Mouse (Mus musculus): ENCODE measurements around the gene Pcsk4.

Pcsk4 gene

DNA sequence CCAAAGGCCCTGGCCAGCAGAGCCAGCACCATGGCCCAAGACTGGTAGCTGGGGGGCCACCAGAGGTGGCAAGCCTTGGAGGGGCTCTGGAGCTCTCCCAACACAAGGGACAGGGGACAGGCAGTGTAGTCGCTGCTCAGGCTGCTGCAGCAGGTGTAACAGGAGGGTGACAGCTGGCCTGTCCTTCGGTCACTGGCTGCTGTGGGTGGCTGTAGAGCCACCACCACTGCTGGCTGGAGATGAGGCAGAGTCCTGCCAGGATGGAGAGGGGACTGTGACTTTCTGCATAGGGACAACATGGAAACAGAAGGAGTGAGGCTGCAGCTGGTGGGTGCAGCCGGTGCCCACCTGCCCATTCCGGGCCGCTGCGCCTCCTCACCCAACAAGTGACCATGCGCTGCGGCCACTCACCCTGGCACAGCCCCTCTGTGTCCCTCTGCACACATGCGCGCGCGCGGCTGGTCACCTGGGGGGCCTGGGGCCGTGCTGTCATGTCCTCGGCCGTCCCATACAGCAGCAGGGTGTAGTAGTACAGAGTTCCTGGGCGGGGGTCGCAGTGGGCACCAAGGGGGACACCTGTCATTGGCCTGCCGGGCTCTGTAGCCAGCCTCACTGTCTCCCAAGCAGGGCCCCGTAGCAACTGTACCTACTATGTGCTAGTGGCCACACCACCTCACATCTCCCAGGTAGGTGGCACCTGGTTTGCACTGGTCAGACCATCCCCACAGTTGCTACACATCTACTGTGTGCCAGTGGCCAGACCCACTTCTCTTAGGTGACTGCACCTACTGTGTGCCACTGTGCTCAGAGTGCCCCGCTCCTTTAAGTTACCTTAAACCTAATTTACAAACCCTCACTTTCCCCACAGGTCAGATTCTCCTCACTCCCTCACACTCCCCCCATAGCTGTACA lies 7.4 kb downstream of the Pcsk4 start:
- DNase-seq (ENCODE audit: low spot score): no peak

DNA sequence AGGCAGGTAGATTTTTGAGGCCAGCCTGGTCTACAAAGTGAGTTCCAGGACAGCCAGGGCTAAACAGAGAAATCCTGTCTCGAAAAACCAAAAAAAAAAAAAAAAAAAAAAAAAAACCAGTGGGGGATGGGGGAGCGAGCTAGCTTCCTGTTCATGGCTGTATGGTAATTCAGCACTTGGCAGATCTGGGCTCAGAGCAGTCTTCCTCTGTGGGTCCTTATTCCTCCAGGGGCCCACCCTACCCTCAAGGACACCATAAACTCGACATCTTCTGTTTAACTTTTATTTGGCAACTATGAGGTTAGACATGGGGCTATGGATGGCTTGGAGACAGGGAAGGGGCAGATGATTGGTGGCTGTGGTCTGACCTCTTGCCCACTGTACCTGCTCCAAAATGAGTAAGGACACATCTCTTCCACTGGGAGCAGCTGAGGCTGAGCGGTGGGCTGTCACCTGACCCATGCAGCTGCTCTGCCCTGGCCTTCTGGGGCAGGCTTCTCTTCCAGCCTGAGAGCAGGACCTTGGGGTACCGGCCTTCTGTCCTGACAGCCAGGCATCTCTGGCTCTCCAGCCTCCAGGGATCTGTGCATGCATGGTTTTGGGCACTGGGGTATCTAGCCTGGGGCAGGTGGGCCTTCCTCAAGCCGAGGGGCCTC lies 8.2 kb downstream of the Pcsk4 start:
- DNase-seq (ENCODE audit: low spot score): no peak

DNA sequence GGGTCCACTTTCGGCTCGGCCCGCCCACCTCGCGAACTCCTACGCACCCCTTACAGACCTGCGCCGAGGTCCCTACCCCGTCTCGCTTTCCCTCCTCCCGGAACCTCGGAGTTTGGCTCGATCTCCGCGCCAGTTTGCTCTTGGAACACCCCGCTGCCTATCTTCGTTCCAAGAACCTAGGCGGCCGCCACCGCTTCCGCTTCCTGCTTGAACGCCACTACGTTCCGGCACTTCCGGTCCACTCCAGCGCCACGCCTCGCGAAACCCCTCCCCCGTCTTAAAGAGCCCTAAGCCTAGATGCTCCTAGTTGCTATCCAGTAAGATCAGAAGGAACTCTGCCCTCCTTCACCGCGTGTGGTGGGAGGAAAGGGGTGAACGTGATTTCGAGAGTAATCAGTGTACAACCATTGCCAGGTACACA lies 8.9 kb downstream of the Pcsk4 start, which contains the start of gene 2310011J03Rik:
Gene 2310011J03Rik (minus strand): TSS at position 198 of the 421 bp plus-strand sequence.
- peak; percentile 87 for DNase-seq (ENCODE audit: low spot score)

DNA sequence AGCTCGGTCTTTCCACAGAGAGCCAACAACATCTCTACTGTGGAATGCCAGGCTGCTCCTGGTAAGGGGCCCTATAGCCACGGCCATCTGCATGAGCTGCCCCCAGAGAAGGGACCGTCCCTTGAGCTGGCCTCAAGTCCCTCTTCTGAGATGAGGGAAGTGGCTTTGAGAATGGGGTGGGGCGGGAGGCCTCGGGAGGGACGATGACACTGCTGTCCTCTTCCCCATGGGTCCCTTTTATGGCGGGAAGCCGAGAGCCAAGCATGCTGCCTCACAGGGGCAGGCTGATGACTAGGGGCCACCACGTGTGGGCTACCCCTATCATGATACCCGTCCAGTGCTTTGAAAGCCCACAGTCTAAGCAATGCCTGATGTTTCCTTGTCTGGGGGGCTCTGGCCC lies 12.3 kb downstream of the Pcsk4 start:
- DNase-seq (ENCODE audit: low spot score): no peak

DNA sequence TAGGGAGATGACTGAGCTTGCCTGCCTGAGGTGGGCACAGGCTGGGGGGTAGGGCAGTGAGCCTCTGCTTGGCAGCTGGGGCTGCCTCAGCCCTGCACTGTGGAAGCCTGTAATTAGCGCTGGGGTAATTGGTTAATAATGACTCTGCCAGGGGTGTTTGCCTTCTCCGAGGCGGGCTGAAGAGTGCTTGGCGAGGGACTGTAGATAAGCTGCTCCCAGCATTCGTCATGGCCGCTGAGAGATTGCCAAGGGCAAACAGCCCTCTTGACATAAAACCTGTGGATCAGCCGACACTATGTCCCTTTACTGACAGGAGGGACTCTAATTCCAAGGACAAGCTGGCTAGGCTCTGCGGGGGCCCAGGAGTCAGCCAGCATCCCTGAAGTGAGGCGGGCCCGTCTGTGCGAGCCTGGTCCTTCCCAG lies 12.9 kb downstream of the Pcsk4 start:
- no peak for DNase-seq (ENCODE audit: low spot score)

DNA sequence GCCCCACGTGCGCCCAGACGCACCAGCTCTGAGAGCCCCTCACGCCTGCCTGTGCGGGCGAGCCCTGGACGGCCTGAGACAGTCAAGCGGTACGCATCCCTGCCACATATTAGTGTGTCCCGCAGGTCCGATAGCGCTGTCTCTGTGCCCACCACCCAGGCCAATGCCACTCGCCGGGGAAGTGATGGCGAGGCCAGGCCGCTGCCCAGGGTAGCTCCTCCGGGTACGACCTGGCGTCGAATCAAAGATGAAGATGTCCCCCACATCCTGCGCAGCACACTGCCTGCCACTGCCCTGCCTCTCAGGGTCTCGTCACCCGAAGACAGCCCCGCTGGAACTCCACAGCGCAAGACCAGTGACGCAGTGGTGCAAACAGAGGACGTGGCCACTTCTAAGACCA lies 14.0 kb downstream of the Pcsk4 start:
- no peak for DNase-seq (ENCODE audit: low spot score)

DNA sequence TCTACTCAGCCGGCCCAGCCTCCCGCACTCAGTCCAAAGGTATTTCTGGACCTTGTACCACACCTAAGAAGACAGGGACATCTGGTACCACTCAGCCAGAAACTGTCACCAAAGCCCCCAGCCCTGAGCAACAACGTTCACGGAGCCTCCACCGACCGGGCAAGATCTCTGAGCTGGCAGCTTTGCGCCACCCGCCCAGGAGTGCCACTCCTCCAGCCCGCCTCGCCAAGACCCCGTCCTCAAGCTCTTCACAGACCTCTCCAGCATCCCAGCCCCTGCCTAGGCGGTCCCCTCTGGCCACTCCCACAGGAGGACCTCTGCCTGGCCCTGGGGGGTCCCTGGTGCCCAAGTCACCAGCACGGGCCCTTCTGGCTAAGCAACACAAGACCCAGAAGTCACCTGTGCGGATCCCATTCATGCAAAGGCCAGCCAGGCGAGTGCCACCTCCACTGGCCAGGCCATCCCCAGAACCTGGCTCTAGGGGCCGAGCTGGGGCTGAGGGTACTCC lies 14.8 kb downstream of the Pcsk4 start:
- DNase-seq (ENCODE audit: low spot score): no peak

DNA sequence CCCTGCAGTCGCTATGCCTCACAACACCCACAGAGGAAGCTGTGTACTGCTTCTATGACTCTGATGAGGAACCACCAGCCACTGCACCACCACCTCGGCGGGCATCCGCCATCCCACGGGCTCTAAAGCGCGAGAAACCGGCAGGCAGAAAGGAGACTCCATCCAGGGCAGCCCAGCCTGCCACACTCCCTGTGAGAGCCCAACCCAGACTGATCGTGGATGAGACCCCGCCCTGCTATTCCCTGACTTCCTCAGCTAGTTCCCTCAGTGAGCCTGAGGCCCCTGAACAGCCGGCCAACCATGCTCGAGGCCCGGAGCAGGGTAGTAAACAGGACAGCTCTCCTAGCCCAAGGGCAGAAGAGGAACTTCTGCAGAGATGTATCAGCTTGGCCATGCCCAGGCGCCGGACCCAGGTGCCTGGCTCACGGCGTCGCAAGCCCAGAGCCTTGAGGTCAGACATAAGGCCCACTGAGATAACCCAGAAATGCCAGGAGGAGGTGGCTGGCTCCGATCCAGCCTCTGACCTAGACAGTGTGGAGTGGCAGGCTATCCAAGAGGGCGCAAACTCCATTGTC lies 15.6 kb downstream of the Pcsk4 start:
- no peak for DNase-seq (ENCODE audit: low spot score)

DNA sequence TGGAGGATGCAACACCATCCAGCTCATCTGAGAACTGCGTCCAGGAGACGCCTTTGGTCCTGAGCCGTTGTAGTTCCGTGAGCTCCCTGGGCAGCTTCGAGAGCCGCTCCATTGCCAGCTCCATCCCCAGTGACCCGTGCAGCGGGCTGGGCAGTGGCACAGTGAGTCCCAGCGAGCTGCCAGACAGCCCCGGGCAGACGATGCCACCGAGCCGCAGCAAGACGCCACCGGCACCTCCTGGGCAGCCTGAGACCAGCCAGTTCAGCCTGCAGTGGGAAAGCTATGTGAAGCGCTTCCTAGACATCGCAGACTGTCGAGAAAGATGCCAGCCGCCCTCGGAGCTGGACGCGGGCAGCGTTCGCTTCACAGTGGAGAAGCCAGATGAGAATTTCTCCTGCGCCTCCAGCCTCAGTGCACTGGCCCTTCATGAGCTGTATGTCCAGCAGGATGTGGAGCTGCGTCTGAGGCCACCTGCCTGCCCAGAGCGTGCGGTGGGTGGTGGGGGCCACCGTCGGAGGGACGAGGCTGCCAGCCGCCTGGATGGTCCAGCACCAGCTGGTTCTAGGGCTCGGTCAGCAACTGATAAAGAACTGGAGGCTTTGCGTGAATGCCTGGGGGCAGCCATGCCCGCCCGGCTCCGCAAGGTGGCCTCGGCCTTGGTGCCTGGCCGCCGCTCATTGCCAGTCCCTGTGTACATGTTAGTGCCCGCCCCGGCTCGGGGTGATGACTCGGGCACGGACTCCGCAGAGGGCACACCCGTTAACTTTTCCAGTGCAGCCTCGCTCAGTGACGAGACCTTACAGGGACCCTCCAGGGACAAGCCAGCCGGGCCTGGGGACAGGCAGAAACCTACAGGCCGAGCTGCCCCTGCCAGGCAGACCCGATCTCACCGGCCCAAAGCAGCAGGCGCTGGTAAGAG lies 16.5 kb downstream of the Pcsk4 start:
- DNase-seq (ENCODE audit: low spot score): no peak

DNA sequence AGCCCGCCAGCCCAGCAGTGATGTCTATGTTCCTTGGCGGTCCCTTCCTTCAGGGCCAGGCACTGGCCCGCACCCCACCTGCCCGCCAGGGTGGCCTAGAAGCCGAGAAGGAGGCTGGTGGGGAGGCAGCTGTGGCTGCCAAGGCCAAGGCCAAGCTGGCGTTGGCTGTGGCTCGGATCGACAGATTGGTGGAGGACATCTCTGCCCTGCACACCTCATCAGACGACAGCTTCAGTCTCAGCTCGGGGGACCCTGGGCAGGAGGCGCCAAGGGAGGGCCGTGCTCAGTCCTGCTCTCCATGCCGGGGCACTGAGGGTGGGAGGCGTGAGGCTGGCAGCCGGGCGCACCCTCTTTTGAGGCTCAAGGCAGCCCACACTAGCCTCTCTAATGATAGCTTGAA lies 17.7 kb downstream of the Pcsk4 start:
- no peak for DNase-seq (ENCODE audit: low spot score)

DNA sequence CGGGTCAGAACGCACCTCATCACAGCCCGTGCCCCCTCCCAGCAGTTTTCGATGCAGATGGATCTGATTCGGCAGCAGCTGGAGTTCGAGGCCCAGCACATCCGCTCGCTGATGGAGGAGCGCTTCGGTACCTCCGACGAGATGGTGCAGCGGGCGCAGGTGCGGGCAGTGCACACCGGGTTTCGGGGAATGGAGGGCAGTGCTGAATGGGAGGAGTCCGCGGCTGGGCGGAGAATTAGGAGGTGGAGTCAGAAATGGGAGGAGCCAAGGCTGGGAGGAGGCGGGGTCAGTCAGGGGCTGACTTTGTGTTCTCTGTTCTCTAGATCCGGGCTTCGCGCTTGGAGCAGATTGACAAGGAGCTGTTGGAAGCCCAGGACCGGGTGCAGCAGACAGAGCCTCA lies 24.4 kb downstream of the Pcsk4 start:
- DNase-seq (ENCODE audit: low spot score): no peak

DNA sequence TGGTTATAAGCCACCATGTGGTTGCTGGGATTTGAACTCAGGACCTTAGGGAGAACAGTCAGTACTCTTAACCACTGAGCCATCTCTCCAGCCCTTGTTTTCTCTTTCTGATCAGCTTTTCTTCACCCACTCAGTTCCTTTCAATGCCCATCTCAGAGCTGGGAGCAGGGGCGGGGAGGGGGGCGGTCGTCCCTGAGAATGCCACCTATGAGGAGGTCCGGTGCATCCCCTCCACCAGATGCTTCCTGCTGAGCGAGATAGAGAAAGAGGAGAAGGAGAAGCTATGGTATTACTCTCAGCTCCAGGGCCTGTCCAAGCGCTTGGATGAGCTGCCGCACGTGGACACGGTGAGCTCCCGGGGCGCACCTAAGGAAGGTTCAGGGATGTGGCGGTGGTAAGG lies 24.8 kb downstream of the Pcsk4 start:
- DNase-seq (ENCODE audit: low spot score): no peak

DNA sequence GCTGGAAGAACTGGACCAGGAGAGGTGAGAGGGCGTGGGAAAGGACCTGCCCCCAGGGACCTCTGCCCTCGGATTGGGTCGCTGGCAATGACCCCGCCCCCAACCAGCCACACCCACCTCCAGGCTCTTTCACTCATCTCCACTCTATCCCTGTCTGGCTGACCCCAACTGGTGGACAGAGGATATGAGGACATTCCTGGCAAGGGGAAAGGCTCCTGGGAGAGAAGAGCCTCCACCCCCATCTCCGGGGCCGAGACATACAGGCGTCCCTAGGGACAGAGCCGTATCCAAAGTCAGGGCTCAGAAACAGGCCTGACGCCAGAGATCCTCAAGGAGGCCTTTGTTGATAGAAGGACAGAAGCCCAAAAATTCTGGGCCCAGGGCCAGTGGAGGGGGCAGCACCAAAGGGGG lies 26.8 kb downstream of the Pcsk4 start:
- peak; percentile 67 for DNase-seq (ENCODE audit: low spot score)

DNA sequence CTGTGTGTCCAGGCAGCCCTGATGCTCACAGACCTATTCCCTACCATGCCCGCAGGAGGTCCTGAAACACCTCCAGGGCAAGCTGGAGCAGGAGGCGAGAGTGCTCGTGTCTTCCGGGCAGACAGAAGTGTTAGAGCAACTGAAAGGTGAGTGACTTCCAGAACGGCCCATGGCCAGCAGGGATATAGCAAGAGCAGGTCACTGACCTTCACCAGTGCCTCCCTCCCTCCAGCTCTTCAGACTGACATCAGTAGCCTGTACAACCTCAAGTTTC lies 27.3 kb downstream of the Pcsk4 start:
- DNase-seq (ENCODE audit: low spot score): no peak

DNA sequence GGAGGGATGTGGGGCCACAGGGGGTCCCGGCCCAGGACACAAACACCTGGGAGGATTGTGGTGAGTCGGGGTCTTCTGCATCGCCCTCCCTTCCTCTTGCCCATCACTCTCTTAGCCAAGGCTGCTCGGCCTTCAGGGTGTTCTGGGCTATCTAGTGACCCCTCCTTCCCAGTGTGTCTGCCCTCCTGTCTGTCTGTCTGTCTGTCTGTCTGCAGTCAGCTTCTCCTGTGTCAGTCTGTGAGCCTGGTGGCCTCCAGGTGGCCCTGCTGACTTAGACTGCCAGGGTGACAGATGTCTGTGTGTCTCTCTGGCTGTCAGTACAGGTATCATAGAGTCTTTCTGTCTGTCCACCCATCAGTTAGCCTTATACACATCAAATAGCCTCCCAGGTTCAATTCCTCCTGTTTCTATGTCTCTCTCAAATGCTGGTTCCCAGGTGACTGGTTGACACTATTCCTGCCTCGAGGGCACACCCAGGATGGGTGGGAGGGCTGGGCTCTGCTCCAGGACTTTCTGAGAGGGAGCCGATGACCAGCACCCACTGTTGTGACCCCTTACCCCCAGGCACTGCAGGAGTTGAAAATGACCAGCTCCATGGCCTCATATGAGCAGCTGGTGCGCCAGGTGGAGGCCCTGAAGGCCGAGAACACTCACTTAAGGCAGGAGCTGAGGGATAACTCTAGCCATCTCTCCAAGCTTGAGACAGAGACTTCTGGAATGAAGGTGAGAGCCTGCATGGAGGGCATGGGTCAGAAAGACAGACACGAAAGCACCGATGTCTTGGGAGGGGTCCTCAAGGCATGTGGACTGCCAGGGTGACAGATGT lies 27.8 kb downstream of the Pcsk4 start:
- DNase-seq (ENCODE audit: low spot score): no peak

DNA sequence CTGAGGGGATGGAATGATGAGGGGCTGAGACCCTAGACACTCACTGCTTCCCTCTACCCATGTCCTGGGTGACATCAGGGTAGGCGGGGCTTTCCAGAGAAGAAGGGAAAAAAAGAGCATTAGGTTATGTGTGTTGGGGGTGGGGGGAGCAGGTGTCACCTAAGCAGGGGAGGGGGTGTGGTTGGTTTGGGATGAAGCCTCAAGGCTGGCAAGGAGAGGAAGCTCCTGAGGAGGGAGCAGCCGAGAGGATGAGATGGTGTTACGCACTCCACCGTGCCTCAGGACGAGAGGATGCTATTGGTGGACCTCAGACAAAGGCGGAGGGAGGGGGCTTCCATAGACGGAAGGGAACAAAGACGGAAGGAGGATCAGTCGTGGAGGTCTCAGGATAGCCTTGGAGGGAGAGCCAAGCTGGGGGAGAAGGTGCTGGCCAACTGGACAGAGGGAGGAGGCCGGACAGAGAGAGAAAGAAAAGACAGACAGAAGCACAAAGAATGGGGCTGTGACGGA lies 28.6 kb downstream of the Pcsk4 start:
- no peak for DNase-seq (ENCODE audit: low spot score)

DNA sequence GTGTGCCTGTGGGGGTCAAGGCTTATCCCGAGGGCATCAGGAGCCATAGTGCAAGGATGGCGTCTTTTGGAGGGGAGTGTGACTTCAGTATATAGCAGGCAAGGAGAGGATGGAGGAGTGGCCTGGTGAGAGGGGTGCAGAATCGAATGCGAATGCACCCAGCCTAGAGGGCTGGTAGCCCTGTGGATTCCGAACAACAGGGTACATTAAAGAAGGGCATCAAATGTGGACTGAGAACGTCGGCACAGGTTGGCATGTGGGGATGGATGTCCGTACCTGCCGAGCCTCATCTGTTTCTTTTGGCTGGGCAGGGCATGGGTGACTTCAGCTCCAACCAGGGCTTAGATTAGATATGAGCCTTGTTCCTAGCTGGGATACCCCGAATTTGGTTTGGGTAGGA lies 29.5 kb downstream of the Pcsk4 start:
- no peak for DNase-seq (ENCODE audit: low spot score)

DNA sequence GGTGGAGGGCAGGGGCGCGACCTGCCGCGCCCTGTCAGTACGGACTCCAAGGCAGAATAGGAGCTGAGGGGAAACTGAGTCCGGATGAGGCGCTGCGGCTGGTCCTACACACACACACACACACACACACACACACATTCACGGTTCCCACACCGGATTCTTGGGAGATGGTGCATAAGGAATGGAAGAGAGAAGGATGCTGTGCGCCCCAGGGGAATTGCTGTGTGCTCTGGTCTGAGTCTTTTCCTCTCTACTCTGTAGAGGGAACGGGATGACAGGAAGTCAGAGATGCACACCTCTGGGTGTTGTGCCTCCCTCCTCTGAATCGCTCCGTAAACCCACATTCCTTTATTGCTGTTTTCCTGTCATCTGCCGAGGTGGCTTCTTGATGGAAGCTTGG lies 30.0 kb downstream of the Pcsk4 start:
- no peak for DNase-seq (ENCODE audit: low spot score)

DNA sequence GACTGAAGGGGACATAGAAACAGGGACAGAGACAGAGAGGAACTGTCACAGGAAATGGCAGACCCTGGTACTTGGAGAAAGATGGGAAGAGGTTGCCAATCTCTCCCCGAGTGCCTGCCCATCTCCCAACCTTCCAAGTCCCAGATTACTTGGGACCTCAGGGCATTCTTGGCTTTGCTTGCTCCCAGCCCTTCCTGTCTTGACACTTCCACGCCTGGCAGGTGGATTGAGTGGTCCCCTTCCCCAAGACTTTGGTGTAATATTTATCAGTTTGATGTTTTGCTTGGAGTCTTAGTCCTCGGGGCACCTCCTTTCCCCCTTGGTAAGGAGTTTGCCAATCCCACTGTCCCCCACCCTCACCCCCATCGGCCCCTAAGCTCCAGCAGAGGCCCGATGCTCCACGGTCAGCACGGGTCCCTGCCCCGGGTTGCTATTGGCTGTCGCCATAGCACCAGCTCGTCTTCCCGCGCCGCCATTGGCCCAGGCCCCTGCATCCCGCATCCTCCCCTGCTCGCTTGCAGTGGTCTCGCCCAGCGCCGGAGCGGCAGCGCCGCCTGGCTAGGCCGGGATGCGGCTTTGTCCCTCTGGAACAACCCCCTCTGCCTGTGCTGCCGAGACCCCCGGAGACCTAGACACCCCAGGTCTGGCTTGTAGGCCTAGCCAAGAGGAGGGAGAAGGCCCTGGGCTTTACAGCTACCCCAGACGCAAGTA lies 30.6 kb downstream of the Pcsk4 start:
- DNase-seq (ENCODE audit: low spot score): peak; percentile 80

DNA sequence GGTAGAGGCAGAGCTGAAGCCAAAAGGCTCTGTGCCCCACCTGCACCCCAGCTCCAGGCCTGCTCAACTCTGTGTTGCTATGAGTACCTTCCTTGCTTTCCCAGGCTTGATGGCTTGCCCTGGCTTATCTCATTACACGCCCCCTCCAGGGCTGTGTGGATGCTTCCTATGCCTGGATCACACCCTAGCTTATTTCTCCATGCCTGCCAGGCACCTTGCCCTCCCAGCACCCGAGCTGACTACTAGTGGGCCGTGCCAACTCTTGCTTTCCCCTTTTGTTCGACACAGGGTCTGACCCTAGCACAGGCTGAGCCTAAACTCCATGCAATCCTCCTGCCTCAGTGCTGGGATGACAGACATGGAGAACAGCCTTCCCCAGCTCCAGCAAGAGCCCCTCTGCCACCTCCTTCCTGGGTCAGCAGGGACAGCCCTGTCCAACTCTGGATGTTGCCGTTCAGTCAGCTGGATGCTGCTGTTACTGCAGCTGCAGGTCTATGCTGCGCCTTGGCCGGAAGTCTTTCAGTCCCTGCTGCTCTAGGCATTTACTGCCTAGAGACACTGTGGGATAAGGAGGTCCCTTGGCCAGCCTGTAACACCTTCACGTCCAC lies 31.7 kb downstream of the Pcsk4 start:
- no peak for DNase-seq (ENCODE audit: low spot score)
